Comparison of ENCODE assay signal across 16 mouse cellular contexts in genomic region chr6:34691416-34691815, GRCm38 (mm10).
"Had no signal": no experiment of that assay in that cellular context is flagged by ENCODE, and none has a peak within 500 bp of the region (broad histone marks: within the 10 kb centered on the region; RNA-seq: fewer than 3 reads in every experiment).

No protein-coding gene starts in this region.

- H3K36me3 ChIP-seq: intestine, embryonic 15.5 days; liver, embryonic 12.5 days; midbrain, embryonic 10.5 days; neural tube, embryonic 15.5 days had no signal

- H3K4me1 ChIP-seq: liver, embryonic 12.5 days; midbrain, embryonic 10.5 days; neural tube, embryonic 15.5 days had no signal

- H3K4me2 ChIP-seq: intestine, embryonic 15.5 days; limb, embryonic 12.5 days; liver, embryonic 12.5 days; lung, embryonic 14.5 days; neural tube, embryonic 15.5 days had no signal

- ATAC-seq: intestine, embryonic 15.5 days; liver, embryonic 12.5 days had no signal

- H3K4me3 ChIP-seq: intestine, embryonic 15.5 days; limb, embryonic 12.5 days; liver, embryonic 12.5 days; midbrain, embryonic 10.5 days; myocyte; neural tube, embryonic 15.5 days had no signal

- H3K9ac ChIP-seq: intestine, embryonic 15.5 days; limb, embryonic 12.5 days; liver, embryonic 12.5 days; lung, embryonic 14.5 days; neural tube, embryonic 15.5 days had no signal

- H3K27ac ChIP-seq: intestine, embryonic 15.5 days; limb, embryonic 12.5 days; liver, embryonic 12.5 days; midbrain, embryonic 10.5 days; neural tube, embryonic 15.5 days had no signal

- DNase-seq: kidney, postnatal 14 days; layer of hippocampus, adult 9-11 months; layer of hippocampus, postnatal 36 days; lung, embryonic 14.5 days; lung, postnatal 10 days; lung, postnatal 4 days; midbrain, embryonic 14.5 days; right cerebral cortex, postnatal 4 days; spleen, adult 18-20 months; thymus, postnatal 36 days had no signal

- H3K9me3 ChIP-seq: intestine, embryonic 15.5 days; limb, embryonic 12.5 days; liver, embryonic 12.5 days; midbrain, embryonic 10.5 days; neural tube, embryonic 15.5 days had no signal

- H3K27me3 ChIP-seq: intestine, embryonic 15.5 days; limb, embryonic 12.5 days; neural tube, embryonic 15.5 days had no signal
